Mouse (Mus musculus) kidney, adult 2 months (tissue): ENCODE measurements around the gene Lcp1.

Experiments used
- CTCF ChIP-seq: fragments of 200-500 bp; conservative IDR thresholded peaks from 2 replicates; pipeline ENCODE4 v1.5.1; 2011; ENCODE audit warnings: low read depth, mild to moderate bottlenecking, control low read depth, low read length, moderate library complexity, mixed read lengths; ENCODE audit not compliant: insufficient read depth, insufficient read length
- POLR2A ChIP-seq: fragments of 200-500 bp; IDR thresholded peaks from one replicate; pipeline ENCODE4 v1.6.1; 2011; ENCODE audit warnings: low read depth, low read length, control low read depth

DNA sequence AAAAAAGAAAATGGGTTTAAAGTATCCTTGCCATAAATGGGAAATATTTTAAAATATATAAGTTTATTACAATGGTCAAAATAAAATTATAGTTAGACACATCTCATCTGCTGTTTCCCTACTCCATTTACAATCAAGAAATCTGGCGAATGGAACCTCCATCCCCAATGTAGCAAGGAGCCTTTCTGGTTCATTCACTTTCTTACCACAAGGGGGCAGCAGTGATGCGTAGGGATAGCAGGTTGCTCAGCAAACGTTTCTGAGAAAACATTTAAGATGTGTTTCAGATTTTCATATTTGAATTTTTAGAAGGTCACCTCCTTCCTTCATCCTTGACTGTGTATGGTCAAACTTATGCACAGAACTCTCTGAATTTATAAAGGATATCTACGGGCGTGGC is 66.1 kb downstream of the Lcp1 start:
- TF ChIP-seq CTCF = peak; percentile 70
- TF ChIP-seq POLR2A = no peak
